Mouse (Mus musculus): Measurements from ENCODE around the gene Heatr1. TPM values are rescaled to one million over a fixed set of nuclear protein-coding genes. Genes with fewer than 3 reads are reported as not detected.

Heatr1 gene
- polyA plus RNA-seq, 1 experiment from 2014 or later: 19.2 TPM

- H3K27ac ChIP-seq (ENCODE audit: low read length): peak overlapping the region; percentile 46
- ATAC-seq (ENCODE audit: insufficient read depth, low FRiP score): peak; percentile 54; the same call in 1 of the 2 replicates
- H3K36me3 ChIP-seq (ENCODE audit: control insufficient read depth, insufficient read depth, low read length): no peaks in the 10 kb centered on the region
- 54% methylated on average over 2 of the region's 2 CpGs for WGBS
- H3K27me3 ChIP-seq (ENCODE audit: control insufficient read depth, insufficient read depth, low read length): no peaks in the 10 kb centered on the region
- H3K4me1 ChIP-seq (ENCODE audit: control insufficient read depth, insufficient read depth, low read length): 0 out of 2 replicates have a peak, but pooled peaks cover 3% of the 10 kb centered on the region
- no peak overlapping the region for H3K4me2 ChIP-seq (ENCODE audit: low read depth, low read length)
- H3K4me3 ChIP-seq (replicated peaks; ENCODE audit: low read length): no peak overlapping the region
- H3K9me3 ChIP-seq (replicated peaks; ENCODE audit: control insufficient read depth, low read length): no peaks in the 10 kb centered on the region
- H3K9ac ChIP-seq (ENCODE audit: low read length): no peak overlapping the region
These were observed 90.4 kb downstream of the Heatr1 start for GRCm38 (mm10) chr13:12485197-12485596.

GRCm38 (mm10) chr13:12485640-12486039 lies 90.8 kb downstream of the Heatr1 start:
- peak; percentile 77; the same call in 1 of the 2 replicates for ATAC-seq (ENCODE audit: insufficient read depth, low FRiP score)
- Histone ChIP-seq H3K4me1 (ENCODE audit: control insufficient read depth, insufficient read depth, low read length) (0 out of 2 replicates have a peak, but pooled peaks cover 3% of the 10 kb centered on the region), H3K4me2 (ENCODE audit: low read depth, low read length) (no peak overlapping the region), H3K27ac (ENCODE audit: low read length) (peak overlapping the region; percentile 46), H3K4me3 (replicated peaks; ENCODE audit: low read length) (no peak overlapping the region), H3K9ac (ENCODE audit: low read length) (no peak overlapping the region), H3K9me3 (replicated peaks; ENCODE audit: control insufficient read depth, low read length) (no peaks in the 10 kb centered on the region), H3K36me3 (ENCODE audit: control insufficient read depth, insufficient read depth, low read length) (no peaks in the 10 kb centered on the region), H3K27me3 (ENCODE audit: control insufficient read depth, insufficient read depth, low read length) (no peaks in the 10 kb centered on the region)
- 60% methylated on average over 7 of the region's 7 CpGs for WGBS

Other genes with a start within 250 kb of the Heatr1 start
- gene Mtr, start 136.9 kb upstream of the Heatr1 start, polyA plus RNA-seq (2015; fragmentation: Nextera tagmentation; extraction: Ambion mirVana): 8.1 and 10.7 TPM in 2 replicates
- 4.0 and 129 TPM in 2 replicates for gene Actn2, start 54.3 kb upstream of the Heatr1 start, polyA plus RNA-seq (2015; fragmentation: Nextera tagmentation; extraction: Ambion mirVana)
- 35.8 and 36.3 TPM in 2 replicates for gene Lgals8, start 69.9 kb downstream of the Heatr1 start, polyA plus RNA-seq (2015; fragmentation: Nextera tagmentation; extraction: Ambion mirVana)
- 5.8 and 6.1 TPM in 2 replicates for gene Edaradd, start 125.4 kb downstream of the Heatr1 start, polyA plus RNA-seq (2015; fragmentation: Nextera tagmentation; extraction: Ambion mirVana)
- 16.3 and 17.0 TPM in 2 replicates for gene Ero1lb, start 170.8 kb downstream of the Heatr1 start, polyA plus RNA-seq (2015; fragmentation: Nextera tagmentation; extraction: Ambion mirVana)

Measured in stomach, embryonic 16.5 days (tissue).